Mouse (Mus musculus) inflammation-experienced regulatory T-cells, adult 16 weeks (primary cell): Measurements from ENCODE around the gene Gid8. TPM values are rescaled to one million over a fixed set of nuclear protein-coding genes. Genes with fewer than 3 reads are reported as not detected.

ENCODE experiments used
- polyA plus RNA-seq: library from polyadenylated mRNA; unstranded; fragments of 100-300 nt; shearing (Covaris generic); gene quantifications from one replicate; pipeline ENCODE4 v1.2.1, GENCODE M21; 2017

Gene Gid8
- polyA plus RNA-seq, result 29.3 TPM

DNA sequence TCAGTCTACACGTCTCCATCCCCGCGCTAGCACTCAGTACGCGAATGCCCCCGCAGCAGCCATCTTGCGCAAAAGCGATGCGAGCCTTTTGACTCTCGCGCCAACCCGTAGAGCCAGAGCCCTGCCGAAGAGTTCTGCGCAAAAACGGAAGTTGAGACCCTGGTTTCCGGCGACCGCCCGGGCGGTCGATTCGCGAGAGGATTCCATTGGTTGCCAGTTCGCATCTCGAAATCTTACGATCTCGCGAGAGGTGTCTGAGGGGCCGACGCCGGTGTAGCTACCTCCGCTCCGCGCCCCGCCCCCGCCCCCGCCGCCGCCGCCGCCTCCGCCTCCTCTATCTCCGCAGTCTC is at the start of gene Gid8, which contains the start of gene Dido1:
TSS of gene Gid8 (plus strand) at position 195 of the 350 bp plus-strand sequence.
TSS of gene Dido1 (minus strand) at position 77 of the 350 bp plus-strand sequence.

DNA sequence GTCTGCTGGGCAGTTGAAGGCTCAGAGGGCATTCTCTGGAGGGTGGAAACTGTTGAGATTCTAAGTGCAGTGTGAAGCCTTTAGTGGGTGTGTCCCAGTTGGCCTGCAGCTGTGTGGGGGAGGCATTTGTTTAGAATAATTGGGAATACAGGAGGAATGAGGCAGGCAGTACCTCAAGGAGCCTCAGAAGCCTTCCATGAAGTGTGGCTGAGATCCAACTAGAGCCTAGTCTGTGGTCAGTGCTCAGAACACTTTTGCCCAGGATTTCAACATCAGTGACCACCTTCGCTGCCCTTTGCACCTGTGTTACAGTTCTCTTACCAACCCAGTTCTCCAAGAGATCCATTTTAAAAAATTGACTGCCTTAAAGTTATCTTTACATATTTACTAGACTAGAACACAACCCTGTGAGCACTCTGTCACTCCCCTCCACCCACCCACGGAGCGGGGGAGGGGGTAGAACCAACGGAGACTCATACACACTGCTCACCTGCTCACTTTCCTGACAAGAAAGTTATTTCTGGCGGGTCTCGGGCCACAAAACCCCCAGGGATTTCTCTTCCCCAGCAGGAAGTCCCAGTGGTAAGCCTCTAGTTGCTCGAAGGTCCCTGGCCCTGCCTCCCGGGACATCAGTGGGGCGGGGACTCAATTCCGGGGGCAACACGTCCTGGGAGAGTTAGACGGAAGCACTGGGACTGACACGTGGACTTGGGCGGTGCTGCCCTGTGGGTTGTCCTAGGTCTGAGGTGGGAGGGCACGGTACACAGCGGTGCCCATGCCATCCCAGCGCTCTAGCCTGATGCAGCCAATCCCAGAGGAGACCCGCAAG is 14.9 kb downstream of the Gid8 start, which contains the start of gene Slc17a9:
TSS of gene Slc17a9 (plus strand) at position 679 of the 829 bp plus-strand sequence.

Other genes starting within 250 kb of the Gid8 start
- gene Ntsr1, start 210.1 kb upstream of the Gid8 start, polyA plus RNA-seq, result not detected
- 60.2 TPM for gene Mrgbp, start 128.8 kb upstream of the Gid8 start, polyA plus RNA-seq
- gene Ogfr, start 120.9 kb upstream of the Gid8 start, polyA plus RNA-seq, result 92.7 TPM
- gene Col9a3, start 112.3 kb upstream of the Gid8 start, polyA plus RNA-seq, result 2.0 TPM
- not detected for gene Tcfl5, start 67.4 kb upstream of the Gid8 start, polyA plus RNA-seq
- 79.7 TPM for gene Dido1, start 118 bp upstream of the Gid8 start, polyA plus RNA-seq
- gene Slc17a9, start 15.1 kb downstream of the Gid8 start, polyA plus RNA-seq, result 81.6 TPM
- not detected for gene Bhlhe23, start 66.8 kb downstream of the Gid8 start, polyA plus RNA-seq
- 5.7 TPM for gene Ythdf1, start 210.8 kb downstream of the Gid8 start, polyA plus RNA-seq
- gene Birc7, start 218.9 kb downstream of the Gid8 start, polyA plus RNA-seq, result not detected
- not detected for gene Nkain4, start 244.6 kb downstream of the Gid8 start, polyA plus RNA-seq